Mouse (Mus musculus): Measurements from ENCODE around the gene Erlec1. TPM values are rescaled to one million over a fixed set of nuclear protein-coding genes. Genes with fewer than 3 reads are reported as not detected.

The Erlec1 gene
- 13.4 and 14.5 TPM in 2 replicates for polyA plus RNA-seq (2015; fragmentation: Nextera tagmentation; extraction: Ambion mirVana)

DNA sequence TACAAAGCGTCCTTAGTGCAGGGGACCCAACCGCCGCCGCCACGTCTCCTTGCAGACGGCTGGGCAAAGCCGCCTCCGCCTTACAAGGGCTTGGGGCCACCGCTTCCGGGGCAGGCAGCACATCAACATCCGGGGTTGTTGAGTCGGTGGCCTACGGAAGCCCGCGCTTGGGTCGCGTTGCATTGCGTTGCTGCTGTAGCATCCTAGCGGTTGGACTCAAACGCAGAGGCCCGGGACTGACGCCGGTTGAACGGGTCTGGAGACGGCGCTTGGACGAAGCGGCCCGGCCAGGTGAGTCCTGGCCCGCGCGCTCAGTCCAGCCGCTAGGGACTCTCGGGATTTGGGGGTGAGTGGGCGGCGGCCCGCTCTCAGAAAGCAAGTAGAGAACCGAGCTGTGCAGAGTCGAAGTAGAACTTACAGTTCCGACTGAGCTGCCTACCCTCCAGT lies at the start of gene Erlec1:
Gene Erlec1, minus strand, starts transcription at position 57 of the 447 bp plus-strand sequence.

DNA sequence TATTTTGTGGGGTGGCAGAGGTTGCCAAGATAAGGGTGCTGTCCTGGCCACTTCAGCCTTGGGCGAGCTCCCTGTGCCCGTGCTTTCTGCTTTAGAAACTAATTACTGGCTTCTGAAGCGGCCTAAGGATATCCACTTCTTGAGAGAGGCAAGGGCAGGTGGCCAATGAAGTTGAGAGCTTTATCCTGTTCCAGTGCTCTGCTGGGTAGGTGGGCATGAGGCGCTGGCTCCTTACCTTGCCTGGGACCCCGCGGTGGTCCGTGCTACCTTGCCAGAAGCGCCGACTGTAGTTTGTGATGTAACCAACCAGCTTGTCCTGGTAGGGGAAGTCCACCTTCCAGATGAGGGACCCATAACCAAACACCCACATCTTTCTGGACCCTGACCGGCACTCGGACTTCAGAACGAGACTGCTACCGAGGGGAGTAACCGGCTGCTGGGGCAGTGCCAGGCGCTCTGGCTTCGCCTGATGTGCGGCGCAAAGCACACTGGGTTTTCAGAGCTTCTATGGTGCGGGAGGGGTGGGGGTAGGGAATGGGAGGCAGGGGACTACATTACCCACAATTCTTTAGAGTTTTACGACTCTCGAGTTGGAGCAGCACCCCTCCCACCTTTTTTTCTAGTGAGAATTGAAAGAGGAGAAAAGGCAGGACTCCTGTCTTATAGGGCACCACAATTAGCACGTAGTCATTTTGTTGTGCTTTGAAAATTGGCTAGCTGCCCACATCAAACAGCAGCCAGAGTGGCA lies 31.9 kb upstream of the Erlec1 start, which contains the start of gene Chac2:
Gene Chac2, minus strand, starts transcription at position 474 of the 748 bp plus-strand sequence.

DNA sequence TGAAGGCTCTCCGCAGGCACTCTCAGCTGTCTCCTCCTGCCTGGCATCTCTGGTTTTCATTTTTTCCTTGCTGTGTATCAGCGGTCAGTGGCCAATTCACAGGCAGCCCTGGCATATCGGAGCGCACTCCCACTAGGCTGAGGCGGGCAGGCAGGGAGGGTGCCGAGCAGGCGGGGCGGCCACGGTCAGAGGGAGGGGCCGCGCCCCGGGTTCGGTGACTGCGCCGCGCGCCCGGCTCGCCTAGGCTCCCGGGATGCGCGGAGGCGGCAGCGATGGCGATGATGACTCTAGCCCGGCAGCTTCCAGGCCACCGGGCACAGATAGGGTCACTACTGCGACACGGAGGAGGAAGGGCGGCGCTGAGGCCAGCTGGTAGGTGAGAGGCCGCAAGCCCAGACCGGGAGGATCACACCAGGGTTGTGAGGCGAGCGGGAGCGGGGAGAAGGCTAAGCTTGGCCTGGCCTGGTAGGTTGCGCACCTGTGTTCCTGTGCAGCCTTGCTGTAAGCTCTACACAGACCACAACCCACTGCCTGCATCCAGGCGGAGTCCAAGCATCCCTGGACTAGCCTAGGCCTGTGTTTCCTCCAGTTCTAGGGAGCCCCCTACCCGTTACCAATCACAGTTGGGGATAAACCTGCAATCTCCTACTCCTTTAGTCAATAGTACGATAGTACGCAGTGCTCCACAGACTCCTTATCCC lies 68.8 kb downstream of the Erlec1 start, which contains the start of the genes Gpr75 and Asb3:
Gene Gpr75, plus strand, starts transcription at position 188 of the 701 bp plus-strand sequence.
Gene Asb3, plus strand, starts transcription at position 246 of the 701 bp plus-strand sequence.

Other genes starting within 250 kb of the Erlec1 start
- 11.5 and 11.6 TPM in 2 replicates for gene Psme4, start 182.6 kb downstream of the Erlec1 start, polyA plus RNA-seq (2015; fragmentation: Nextera tagmentation; extraction: Ambion mirVana)
- 6.6 and 7.1 TPM in 2 replicates for gene Gpr75, start 69.0 kb downstream of the Erlec1 start, polyA plus RNA-seq (2015; fragmentation: Nextera tagmentation; extraction: Ambion mirVana)
- gene Asb3, start 68.9 kb downstream of the Erlec1 start, polyA plus RNA-seq (2015; fragmentation: Nextera tagmentation; extraction: Ambion mirVana), result 20.1 and 21.9 TPM in 2 replicates
- 28.3 and 35.4 TPM in 2 replicates for gene Chac2, start 32.0 kb upstream of the Erlec1 start, polyA plus RNA-seq (2015; fragmentation: Nextera tagmentation; extraction: Ambion mirVana)
- gene Gm17332, start 228.1 kb upstream of the Erlec1 start, polyA plus RNA-seq (2015; fragmentation: Nextera tagmentation; extraction: Ambion mirVana), result not detected in 2 replicates

Measured in neural tube, postnatal 0 days (tissue).